Mouse (Mus musculus) kidney, postnatal 4 days (tissue): ENCODE data around the gene Fbxo34.
"Not testable (repeated sequence)": the region's sequence is repeated elsewhere in the genome, so short reads cannot be mapped to it uniquely, and the experiment has no call there.

ENCODE experiments used
- DNase-seq, 2 experiments: peaks; one replicate each; pipeline ENCODE4 v3.0.0; 2021; ENCODE audit warnings: mixed read lengths in 2 of 2

Fbxo34 gene

GRCm38 (mm10) chr14:47520751-47521449 is 70.7 kb downstream of the Fbxo34 start:
- no peak for DNase-seq

GRCm38 (mm10) chr14:47521609-47522008 is 71.4 kb downstream of the Fbxo34 start:
- DNase-seq: no peak

DNA sequence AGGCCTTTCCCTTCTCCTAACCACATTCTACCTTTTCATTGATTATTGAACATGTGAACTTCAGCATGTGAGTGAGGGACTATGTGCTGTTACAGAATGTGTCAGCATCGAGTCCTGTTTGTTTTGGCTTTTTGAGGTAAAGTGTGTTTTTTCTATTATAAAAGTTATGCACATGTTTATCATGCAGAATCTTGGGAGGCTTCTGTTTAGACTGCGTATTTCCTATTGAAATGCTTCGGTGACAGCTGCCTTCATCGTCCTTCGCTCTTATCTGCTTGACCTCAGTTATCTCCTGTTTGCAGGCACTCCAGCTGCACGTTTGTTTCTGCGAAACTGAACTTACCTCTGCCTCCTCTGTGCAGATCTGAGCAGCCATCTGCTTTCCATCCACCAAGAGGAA is 72.1 kb downstream of the Fbxo34 start:
- no peak for DNase-seq

DNA sequence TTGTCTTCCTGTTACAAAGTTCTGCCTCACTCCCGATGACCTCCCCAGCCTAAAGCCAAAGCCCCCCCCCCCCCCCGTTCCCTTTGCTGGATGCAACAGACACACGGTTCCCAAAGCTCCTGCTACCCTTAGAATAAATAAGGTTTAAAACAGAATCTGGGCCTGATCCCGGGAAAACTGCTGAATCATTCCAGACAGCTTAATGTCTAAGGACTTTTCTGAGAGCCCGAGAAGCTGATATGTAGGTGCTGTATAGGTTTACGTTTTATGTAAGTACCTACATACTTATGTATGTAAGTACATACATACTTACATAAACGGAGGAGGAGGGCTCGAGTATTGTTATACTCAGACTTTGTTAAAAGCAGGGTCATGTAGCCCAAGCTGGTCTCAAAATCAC is 75.2 kb downstream of the Fbxo34 start:
- no peak for DNase-seq

DNA sequence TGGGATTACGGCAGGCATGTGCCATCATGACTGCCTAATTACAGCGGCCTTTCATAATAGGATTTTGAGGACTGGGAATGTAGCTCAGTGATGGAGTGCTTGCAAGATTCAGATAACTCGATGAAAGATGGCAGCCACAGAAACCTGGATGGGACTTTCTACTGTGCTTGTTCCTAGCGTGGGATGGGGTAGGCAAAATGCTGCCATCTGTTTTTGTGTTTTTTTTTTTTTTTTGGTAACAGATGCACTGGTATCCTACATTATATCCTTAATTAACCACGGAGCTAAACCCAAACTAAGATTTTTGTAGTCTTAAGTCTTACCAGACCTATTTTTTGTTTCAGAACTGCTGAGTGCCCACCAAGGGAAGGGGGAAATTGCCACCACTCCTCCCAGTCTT is 75.6 kb downstream of the Fbxo34 start:
- no peak for DNase-seq

GRCm38 (mm10) chr14:47527833-47528232 is 77.6 kb downstream of the Fbxo34 start:
- DNase-seq: no peak

DNA sequence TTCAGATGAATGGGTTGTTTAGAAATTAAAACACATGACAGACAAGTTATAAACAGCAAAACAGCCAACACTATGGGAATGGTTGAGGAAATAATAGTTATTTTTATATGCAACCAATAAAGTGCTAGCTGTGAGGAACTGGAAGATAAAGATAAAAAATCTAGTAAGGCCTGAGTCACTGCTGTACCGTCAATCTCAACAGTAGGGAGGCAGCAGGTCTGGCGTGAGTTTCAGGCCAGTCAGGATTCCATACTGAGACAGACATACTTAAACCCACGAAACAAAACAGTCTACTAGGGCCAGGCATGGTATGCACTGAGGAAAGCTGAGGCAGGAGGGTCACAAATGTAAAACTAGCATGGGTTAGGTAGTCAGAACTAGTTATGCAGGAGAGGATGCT is 78.1 kb downstream of the Fbxo34 start:
- DNase-seq: no peak

- DNase-seq: peak; percentile 48 to 67
Measured at GRCm38 (mm10) chr14:47529019-47529418, 78.8 kb downstream of the Fbxo34 start.

DNA sequence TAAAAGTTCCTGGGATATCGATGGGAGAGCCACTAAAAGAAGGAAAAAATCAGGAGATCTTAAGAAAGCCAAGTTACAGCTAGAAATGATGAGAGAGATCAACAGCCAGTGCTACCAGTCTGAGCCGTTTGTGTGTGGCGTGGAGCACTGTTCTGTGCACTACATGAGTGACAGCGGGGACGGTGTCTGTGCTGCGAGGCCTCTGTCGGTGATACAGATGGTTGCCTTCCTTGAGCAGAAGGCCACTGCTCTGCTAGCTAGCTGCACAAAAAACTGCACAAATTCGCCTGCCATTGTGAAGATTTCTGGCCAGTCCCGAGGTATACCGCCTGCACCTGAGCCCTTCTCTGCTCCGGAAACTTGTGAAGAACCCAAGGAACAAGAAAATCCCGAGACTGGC is 79.4 kb downstream of the Fbxo34 start:
- not testable (repeated sequence) for DNase-seq

- no peak for DNase-seq
Measured at GRCm38 (mm10) chr14:47532496-47532895, 82.3 kb downstream of the Fbxo34 start.

DNA sequence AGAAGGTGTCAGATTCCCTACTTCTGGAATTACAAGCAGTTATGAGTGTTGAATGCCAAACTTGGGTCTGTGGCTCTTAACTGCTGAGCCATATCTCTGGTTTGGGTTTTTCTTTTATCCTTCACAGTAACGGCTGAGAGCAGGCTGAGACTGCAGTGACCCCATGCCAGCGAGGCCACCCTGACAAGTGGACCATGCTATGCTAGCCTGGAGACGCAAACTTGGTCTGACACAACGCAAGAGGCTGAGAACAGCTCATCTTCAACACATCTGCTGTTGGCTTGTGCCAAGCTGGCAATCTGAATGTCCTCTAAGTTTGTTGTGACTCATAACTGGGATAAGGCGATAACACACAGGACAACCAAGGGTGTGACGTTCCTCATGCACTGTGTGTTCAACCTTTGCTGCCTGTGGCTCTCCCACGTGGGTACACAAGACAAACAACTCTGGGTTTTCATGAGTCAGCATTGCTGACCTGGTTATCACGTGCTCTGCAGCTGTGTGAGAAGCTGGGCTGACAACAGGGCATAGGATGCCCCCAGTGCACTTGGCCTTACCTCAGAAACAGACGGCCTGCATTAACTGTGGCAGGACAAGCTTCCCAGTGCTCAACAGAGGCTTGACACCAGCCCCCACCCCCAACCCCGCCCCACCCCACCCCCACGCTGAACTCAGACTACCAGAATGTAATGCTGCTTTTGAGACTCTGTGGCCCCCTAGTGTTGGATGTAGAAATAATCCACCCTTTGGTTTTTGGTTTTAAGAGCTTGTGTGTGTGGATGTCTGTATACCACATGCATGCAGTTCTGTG is 83.3 kb downstream of the Fbxo34 start:
- peak; percentile 59 to 72 for DNase-seq

- no peak for DNase-seq
Measured at GRCm38 (mm10) chr14:47534176-47534525, 83.9 kb downstream of the Fbxo34 start.

DNA sequence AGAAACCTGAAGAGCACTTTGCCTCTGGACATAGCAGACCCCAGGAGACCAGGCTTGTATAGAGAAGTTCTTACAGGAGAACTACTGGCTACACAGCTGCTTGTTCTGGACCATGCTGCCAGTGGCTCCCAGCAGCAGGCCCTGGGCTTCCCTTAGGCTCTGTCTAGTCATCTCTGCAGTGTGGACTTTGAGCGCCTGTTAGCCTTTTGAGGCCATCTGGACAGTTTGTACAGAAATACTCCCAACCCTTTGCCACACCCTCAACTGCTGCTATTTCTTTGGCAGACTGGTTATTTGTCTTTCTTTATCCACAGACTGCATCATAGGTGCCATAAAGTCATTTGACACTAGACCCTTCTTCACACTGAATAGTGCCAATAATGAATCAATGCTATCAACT is 84.9 kb downstream of the Fbxo34 start:
- peak in 1 of 2 experiments; percentile 15 for DNase-seq

DNA sequence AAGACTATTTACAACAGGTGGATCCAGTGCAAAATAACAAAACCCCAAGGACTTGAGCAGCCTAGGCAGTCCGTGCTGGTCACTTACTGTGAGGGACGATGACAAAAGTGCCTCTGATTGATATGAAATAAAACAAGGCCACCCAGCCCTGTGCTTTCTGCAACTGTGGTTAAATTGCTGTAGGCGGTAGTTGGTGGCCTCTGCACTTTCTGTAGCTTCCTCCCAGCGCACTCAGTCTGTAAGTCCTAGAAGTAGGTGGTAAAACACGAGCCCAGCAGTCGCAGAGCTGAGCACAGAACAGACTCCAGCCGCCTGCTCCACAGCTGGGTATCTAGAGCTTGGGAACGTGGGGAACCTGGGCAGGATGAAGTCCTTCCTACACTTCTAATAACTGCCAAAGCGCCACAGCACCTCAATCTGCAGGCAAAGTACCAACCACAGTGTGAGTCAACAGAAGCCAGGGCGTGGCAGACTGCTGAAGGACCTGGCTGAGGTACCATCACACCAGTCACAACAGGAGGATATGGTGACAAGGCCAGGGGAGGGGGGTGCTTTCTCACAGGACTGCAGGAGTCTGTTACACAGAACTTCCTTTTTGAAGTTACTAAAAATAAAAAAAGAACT is 91.2 kb downstream of the Fbxo34 start:
- DNase-seq: no peak

- no peak for DNase-seq
Measured at GRCm38 (mm10) chr14:47542283-47542682, 92.1 kb downstream of the Fbxo34 start.

DNA sequence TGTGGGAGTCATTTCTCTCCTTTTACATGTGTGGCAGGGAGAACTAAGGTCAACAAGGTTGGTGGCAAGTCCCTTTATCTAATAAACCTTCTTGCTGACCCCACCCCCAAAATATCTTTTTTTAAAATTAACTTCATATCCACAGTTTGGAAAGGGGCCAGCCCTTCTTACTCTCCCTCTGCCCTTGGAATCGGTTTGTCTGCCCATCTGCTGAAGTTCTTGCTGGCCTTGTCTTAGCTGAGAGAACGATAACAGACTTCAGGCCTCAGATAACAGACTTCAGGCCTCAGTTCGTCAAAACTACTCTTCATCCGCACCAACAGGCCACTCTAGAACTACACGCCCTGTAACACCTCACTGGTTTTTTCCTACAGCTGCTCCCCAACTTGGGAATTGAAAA is 94.1 kb downstream of the Fbxo34 start:
- no peak for DNase-seq

GRCm38 (mm10) chr14:47544877-47545276 is 94.7 kb downstream of the Fbxo34 start:
- no peak for DNase-seq

DNA sequence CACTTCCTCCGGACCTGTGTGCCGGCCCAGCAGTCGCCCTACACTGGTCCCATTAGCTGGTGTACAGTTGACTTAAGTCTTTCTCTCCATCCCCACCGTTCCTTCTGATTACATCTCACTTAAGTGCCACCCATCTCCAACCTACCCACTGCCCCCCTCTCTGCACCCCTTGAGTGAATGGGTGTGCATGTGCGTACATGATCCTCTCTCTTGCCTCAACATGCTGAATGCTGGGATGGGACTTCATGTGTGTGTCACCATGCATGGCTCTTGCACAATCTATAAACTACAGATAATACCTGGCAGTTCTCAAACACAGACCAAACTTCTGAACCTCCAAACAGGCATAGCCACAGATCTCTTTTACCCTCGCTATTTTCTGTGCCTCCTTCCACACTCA is 101.4 kb downstream of the Fbxo34 start:
- DNase-seq: no peak

DNA sequence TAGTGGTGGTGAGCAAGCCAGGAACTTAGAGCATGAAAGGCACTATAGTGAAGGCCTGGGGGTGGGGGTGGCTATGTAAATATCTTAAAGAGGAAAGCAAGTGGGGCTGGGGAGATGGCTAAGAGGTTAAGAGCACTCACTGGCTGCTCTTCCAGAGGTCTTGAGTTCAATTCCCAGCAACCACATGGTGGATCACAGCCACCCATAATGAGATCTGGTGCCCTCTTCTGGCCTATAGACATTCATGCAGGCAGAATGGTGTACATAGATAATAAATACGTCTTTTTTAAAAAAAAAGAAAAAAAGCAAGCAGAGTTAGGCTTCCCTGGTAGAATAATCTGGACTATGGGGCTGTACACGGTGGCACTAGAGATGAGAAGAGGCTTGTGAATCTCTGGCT is 103.2 kb downstream of the Fbxo34 start:
- DNase-seq: no peak

DNA sequence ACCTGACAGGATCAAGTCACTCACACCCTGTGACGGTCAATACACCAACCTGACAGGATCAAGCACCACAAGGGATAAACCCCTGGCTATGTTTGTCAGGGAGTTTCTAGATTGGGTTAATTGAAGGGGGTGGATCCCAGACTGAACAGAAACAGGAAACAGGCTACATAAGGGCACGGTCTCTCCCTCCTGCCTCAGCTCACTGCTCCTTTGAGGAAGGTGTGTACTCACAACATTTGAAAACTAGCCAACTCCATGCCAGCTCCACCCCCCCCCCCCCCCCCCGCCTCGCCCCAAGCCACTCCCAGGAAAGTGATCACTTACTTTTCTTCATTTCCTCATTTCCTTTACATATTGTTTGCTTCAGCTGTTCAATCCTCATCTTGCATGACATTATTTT is 104.0 kb downstream of the Fbxo34 start:
- no peak for DNase-seq

DNA sequence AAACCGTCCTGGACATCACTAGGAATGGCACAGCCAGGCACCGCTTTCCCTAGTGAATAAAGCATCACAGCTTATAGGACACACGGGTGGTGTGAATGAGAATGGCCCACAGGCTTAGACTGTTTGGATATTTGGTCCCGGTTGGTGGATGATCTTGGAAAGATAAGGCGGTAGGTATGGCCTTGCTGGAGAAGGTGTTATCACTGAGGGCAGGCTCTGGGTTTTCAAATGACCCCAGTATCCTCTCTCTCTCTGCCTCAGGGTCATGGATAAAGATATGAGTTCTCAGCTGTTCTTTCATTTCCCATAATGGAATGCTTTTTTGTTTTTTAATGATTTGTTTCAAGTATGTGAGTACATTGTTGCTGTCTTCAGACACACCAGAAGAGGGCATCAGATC is 105.0 kb downstream of the Fbxo34 start:
- no peak for DNase-seq

DNA sequence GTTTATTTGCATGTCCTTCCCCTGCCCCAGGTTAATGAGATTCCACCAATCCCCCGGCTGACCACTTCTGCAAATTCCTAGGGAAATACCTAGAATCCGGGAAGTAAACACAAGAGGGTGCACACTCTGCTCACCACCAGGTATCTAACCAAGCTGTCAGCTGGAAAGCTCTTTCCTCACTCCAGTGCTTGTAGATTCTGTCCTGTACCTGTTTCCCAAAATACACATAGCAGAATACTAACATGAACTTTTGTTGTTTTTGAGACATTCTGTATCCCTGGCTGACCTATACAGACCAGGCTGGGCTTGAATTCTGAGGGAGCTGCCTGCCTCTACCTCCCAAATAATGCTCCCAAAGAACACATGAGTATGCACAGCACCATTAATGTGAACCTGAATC is 110.5 kb downstream of the Fbxo34 start:
- DNase-seq: no peak

DNA sequence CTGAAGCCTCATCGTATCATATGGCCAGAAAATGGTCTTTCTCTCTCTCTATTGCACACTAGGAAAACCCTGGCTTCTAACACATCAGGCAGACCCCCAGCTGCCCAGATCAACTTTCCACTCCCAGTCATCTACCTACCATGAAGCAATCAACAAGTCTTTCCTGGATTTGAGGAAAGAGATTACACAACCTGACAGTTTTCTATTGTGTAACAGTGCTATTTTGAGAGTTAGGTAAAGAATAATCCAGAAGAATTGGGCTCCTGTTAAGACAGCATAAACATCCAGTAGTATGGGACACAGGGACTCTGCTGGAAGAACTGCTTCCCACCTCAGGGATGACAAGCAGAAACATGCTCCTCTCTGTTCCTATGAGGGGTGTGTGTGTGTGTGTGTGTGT is 112.3 kb downstream of the Fbxo34 start:
- DNase-seq: no peak

DNA sequence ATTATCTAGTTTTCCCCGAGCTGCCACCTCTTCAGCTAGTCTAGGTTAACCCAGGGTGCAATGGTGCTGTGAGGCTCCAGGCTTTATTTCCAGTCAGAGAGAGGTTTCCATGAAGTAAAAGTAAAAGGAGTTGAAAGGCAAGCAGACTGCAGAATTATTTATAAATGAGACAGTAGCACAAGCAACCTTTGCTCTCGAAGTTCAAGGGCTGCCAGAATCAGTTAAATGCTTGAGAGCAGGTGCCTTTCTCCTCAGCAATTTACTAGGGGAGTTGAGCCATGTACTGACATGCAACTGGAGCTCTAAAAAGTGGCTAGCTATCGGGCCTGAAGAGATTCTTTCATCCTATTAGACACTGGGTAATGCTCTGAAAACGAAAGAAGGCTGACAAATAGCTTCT is 112.9 kb downstream of the Fbxo34 start:
- DNase-seq: no peak
